Mouse (Mus musculus) heart, embryonic 10.5 days (tissue): ENCODE results near the gene Mybphl. TPM values are rescaled to one million over a fixed set of nuclear protein-coding genes. Genes with fewer than 3 reads are reported as not detected.
A peak's percentile ranks its signal among the peaks of the same experiment; 100 is the strongest.

Experiments
- DNase-seq: peaks from one replicate; pipeline ENCODE4 v3.0.0-alpha.2; 2017; ENCODE audit warnings: low spot score
- H3K27ac ChIP-seq: fragments of 300-500 bp; sonication (generic); 2 replicates; pipeline ENCODE4 v1.5.1; 2016; ENCODE audit warnings: mild to moderate bottlenecking
- H3K27me3 ChIP-seq: fragments of 300-500 bp; sonication (generic); 2 replicates; pipeline ENCODE4 v1.6.1; 2016; ENCODE audit warnings: mild to moderate bottlenecking; ENCODE audit not compliant: poor library complexity, insufficient read depth, severe bottlenecking
- H3K36me3 ChIP-seq: fragments of 300-500 bp; sonication (generic); 2 replicates; pipeline ENCODE4 v1.6.1; 2016; ENCODE audit warnings: mild to moderate bottlenecking, moderate library complexity
- H3K4me1 ChIP-seq: fragments of 300-500 bp; sonication (generic); 2 replicates; pipeline ENCODE4 v1.6.1; 2016; ENCODE audit warnings: mild to moderate bottlenecking
- H3K4me3 ChIP-seq: fragments of 300-500 bp; sonication (generic); 2 replicates; pipeline ENCODE4 v1.5.1; 2016; ENCODE audit warnings: mild to moderate bottlenecking, moderate library complexity
- H3K9me3 ChIP-seq: fragments of 300-500 bp; sonication (generic); 2 replicates; pipeline ENCODE4 v1.6.1; 2016; ENCODE audit warnings: mild to moderate bottlenecking, moderate library complexity
- WGBS: fragments of 180-500 bp; shearing (Covaris S2); methylation state at CpG from one replicate; pipeline ENCODE4 v1.1.7; 2016; 5-methylcytosine and 5-hydroxymethylcytosine counted together
- polyA plus RNA-seq: library from polyadenylated mRNA; unstranded; fragments of >200 nt; fragmentation: Nextera tagmentation; extraction: Ambion mirVana; gene quantifications from 2 replicates; pipeline ENCODE4 v1.2.1, GENCODE M21; 2016

Gene Mybphl
- polyA plus RNA-seq, result 60.0 and 65.8 TPM in 2 replicates

GRCm38 (mm10) chr3:108364270-108364995 lies at the start of gene Mybphl:
TSS of gene Mybphl (plus strand) at chr3:108364911.
- DNase-seq, result peak; percentile 82
- 35% methylated on average over 9 of the region's 9 CpGs for WGBS
- no peaks in the 10 kb centered on the region for H3K36me3 ChIP-seq
- no peaks in the 10 kb centered on the region for H3K27me3 ChIP-seq
- peak within 1 kb of the TSS; percentile 87 for H3K27ac ChIP-seq
- H3K9me3 ChIP-seq, result no peaks in the 10 kb centered on the region
- H3K4me3 ChIP-seq, result peak within 1 kb of the TSS; percentile 50
- peaks cover 84% of the 10 kb centered on the region for H3K4me1 ChIP-seq

- Histone ChIP-seq H3K27me3 (no peaks in the 10 kb centered on the region), H3K9me3 (no peaks in the 10 kb centered on the region), H3K27ac (no peak overlapping the region; the same call in 1 of the 2 replicates), H3K36me3 (0 out of 2 replicates have a peak, but pooled peaks cover 2% of the 10 kb centered on the region), H3K4me3 (no peak overlapping the region), H3K4me1 (peaks cover 32% of the 10 kb centered on the region)
- 59% methylated on average over 2 of the region's 2 CpGs for WGBS
- no peak for DNase-seq
These were observed 46.2 kb upstream of the Mybphl start for GRCm38 (mm10) chr3:108318517-108318916.

DNA sequence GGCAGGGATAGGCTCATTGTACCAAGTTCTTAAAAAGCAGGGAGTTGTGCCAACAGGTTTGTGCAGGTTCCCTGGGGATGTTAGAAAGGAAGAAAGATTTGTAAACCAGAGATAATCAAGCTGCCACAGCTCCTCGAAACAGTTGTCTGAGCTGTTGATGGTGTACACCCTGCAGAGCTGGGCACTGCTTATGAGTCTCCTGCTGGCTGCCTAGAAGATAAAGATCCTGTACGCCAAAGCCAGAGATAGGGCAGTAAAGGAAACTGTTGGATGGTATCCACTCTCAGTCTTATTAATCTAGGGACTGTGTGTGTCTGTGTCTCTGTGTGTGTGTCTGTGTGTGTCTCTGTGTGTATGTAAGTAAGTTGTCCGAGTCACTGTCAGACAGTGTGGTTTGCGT lies 43.0 kb upstream of the Mybphl start:
- no peak for DNase-seq
- H3K9me3 ChIP-seq, result no peaks in the 10 kb centered on the region
- peaks cover 18% of the 10 kb centered on the region for H3K36me3 ChIP-seq
- H3K27me3 ChIP-seq, result no peaks in the 10 kb centered on the region
- no peak overlapping the region for H3K27ac ChIP-seq
- WGBS, result 59% methylated on average over 4 of the region's 4 CpGs
- H3K4me1 ChIP-seq, result peaks cover 34% of the 10 kb centered on the region
- H3K4me3 ChIP-seq, result no peak overlapping the region

- H3K4me1 ChIP-seq, result peaks cover 34% of the 10 kb centered on the region
- H3K36me3 ChIP-seq, result peaks cover 22% of the 10 kb centered on the region
- 87% methylated on average over 4 of the region's 4 CpGs for WGBS
- H3K27me3 ChIP-seq, result no peaks in the 10 kb centered on the region
- H3K27ac ChIP-seq, result no peak overlapping the region
- H3K4me3 ChIP-seq, result no peak overlapping the region
- DNase-seq, result no peak
- H3K9me3 ChIP-seq, result no peaks in the 10 kb centered on the region
These were observed 42.6 kb upstream of the Mybphl start for GRCm38 (mm10) chr3:108322136-108322535.

- Histone ChIP-seq H3K4me3 (no peak overlapping the region), H3K9me3 (no peaks in the 10 kb centered on the region), H3K36me3 (peaks cover 30% of the 10 kb centered on the region), H3K27me3 (no peaks in the 10 kb centered on the region), H3K4me1 (peaks cover 34% of the 10 kb centered on the region), H3K27ac (no peak overlapping the region)
- no peak for DNase-seq
- 78% methylated on average over 3 of the region's 3 CpGs for WGBS
These were observed 41.7 kb upstream of the Mybphl start for GRCm38 (mm10) chr3:108322962-108323361.

DNA sequence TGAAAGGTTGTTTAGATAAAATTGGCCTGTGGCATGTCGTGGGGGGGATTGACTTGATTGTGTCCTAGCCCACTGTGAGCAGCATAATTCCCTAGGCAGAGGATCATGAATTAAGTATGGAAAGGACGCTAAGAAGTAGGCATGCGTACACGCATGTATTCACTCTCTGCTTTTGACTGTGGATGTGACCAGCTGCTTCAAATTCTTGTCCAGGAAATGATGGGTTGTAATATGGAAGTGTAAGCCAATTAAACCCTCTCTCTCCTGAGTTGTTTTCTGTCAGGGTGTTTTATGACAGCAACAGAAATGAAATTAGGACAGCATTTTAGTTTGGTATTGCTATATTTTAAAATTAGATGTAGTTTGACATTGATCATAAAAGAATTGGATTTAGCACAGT lies 39.9 kb upstream of the Mybphl start:
- Histone ChIP-seq H3K4me3 (no peak overlapping the region), H3K4me1 (peaks cover 31% of the 10 kb centered on the region), H3K9me3 (no peaks in the 10 kb centered on the region), H3K27me3 (no peaks in the 10 kb centered on the region), H3K27ac (no peak overlapping the region), H3K36me3 (peaks cover 42% of the 10 kb centered on the region)
- WGBS, result 80% methylated on average over 4 of the region's 4 CpGs
- no peak for DNase-seq

GRCm38 (mm10) chr3:108325521-108325920 lies 39.2 kb upstream of the Mybphl start:
- Histone ChIP-seq H3K36me3 (peaks cover 49% of the 10 kb centered on the region), H3K27me3 (no peaks in the 10 kb centered on the region), H3K27ac (no peak overlapping the region), H3K4me3 (no peak overlapping the region), H3K9me3 (no peaks in the 10 kb centered on the region), H3K4me1 (peaks cover 26% of the 10 kb centered on the region; the same call in 1 of the 2 replicates)
- no peak for DNase-seq
- WGBS, result 92% methylated on average over 9 of the region's 9 CpGs

GRCm38 (mm10) chr3:108327275-108327674 lies 37.4 kb upstream of the Mybphl start:
- H3K27ac ChIP-seq, result no peak overlapping the region
- no peaks in the 10 kb centered on the region for H3K27me3 ChIP-seq
- no peak for DNase-seq
- no peaks in the 10 kb centered on the region for H3K9me3 ChIP-seq
- H3K4me1 ChIP-seq, result peaks cover 16% of the 10 kb centered on the region; the same call in 1 of the 2 replicates
- H3K4me3 ChIP-seq, result no peak overlapping the region
- H3K36me3 ChIP-seq, result peaks cover 67% of the 10 kb centered on the region
- 76% methylated on average over 8 of the region's 8 CpGs for WGBS

DNA sequence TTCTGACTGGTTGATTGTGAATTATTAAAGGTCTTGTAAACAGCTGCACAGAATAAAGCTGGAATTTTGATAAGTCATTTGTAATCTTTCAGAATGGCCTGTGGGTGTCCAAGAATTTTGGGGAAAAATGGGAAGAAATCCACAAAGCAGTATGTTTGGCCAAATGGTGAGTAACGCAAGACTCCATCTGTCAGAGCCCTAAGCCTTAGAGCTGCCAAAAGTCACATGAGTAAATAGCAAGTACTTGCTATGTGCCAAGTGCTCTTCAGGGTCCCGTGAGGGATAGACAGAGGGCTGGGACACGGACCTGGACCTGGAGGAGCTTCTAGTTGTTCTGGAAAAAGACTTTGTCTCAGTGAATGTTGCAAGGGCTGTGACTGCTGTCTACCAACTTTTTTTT lies 36.8 kb upstream of the Mybphl start:
- Histone ChIP-seq H3K9me3 (no peaks in the 10 kb centered on the region), H3K4me3 (no peak overlapping the region), H3K36me3 (peaks cover 73% of the 10 kb centered on the region), H3K27ac (no peak overlapping the region), H3K27me3 (no peaks in the 10 kb centered on the region), H3K4me1 (peaks cover 16% of the 10 kb centered on the region; the same call in 1 of the 2 replicates)
- no peak for DNase-seq
- 81% methylated on average over 3 of the region's 3 CpGs for WGBS

- 47% methylated on average over 9 of the region's 9 CpGs for WGBS
- no peak for DNase-seq
- H3K27ac ChIP-seq, result peak overlapping the region; percentile 71
- H3K36me3 ChIP-seq, result peaks cover 77% of the 10 kb centered on the region
- no peaks in the 10 kb centered on the region for H3K27me3 ChIP-seq
- no peak overlapping the region for H3K4me3 ChIP-seq
- no peaks in the 10 kb centered on the region for H3K9me3 ChIP-seq
- H3K4me1 ChIP-seq, result peaks cover 15% of the 10 kb centered on the region; the same call in 1 of the 2 replicates
These were observed 36.3 kb upstream of the Mybphl start for GRCm38 (mm10) chr3:108328441-108328841.

DNA sequence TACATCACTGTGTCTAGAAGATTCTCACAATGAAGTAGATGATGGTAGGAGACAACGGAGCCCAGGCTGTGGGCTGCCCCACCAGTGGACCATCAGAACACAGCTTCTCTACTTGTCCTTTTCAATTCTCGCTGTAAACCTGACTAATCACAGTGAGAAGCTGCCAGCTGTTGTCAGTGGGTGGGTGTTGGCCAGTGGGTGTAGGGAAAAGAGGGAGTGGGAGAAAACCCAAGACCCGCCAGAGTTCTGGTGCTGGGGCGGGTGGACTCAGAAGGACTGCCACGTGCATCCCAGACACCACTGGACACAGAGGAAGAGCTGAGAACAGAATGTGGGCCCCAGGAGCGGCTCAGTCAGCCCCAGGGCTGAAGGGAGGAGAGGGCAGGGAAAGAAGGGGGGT lies 33.9 kb upstream of the Mybphl start:
- Histone ChIP-seq H3K4me1 (peaks cover 6% of the 10 kb centered on the region; the same call in 1 of the 2 replicates), H3K36me3 (peaks cover 86% of the 10 kb centered on the region), H3K27ac (no peak overlapping the region), H3K9me3 (no peaks in the 10 kb centered on the region), H3K27me3 (no peaks in the 10 kb centered on the region), H3K4me3 (no peak overlapping the region)
- no peak for DNase-seq
- 90% methylated on average over 6 of the region's 6 CpGs for WGBS

DNA sequence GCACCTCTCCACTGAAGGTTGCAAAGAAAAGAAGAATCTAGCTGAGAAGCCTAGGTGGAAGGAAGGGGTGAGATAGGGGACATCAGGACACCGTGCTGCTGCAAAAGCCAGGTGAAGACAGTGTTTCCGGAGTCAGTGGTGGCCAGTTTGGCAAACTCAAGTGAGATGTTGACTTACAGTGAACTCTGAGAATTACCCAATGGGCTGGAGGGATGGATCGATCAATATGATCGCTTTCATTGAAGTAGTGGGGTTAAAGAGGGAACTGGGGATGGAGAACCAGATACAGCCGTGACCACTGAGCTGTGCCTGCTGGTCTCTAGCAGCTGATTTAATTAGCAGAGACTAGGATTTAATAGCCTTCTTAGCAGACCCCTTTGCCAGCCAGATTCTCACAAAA lies 27.8 kb upstream of the Mybphl start:
- no peaks in the 10 kb centered on the region for H3K4me1 ChIP-seq
- H3K4me3 ChIP-seq, result no peak overlapping the region
- DNase-seq, result no peak
- H3K27ac ChIP-seq, result no peak overlapping the region
- H3K9me3 ChIP-seq, result no peaks in the 10 kb centered on the region
- H3K36me3 ChIP-seq, result peaks cover 94% of the 10 kb centered on the region
- no peaks in the 10 kb centered on the region for H3K27me3 ChIP-seq
- 88% methylated on average over 5 of the region's 5 CpGs for WGBS

GRCm38 (mm10) chr3:108341040-108341439 lies 23.7 kb upstream of the Mybphl start:
- 76% methylated on average over 2 of the region's 2 CpGs for WGBS
- Histone ChIP-seq H3K9me3 (no peaks in the 10 kb centered on the region), H3K27me3 (no peaks in the 10 kb centered on the region), H3K4me1 (no peaks in the 10 kb centered on the region), H3K27ac (no peak overlapping the region), H3K36me3 (peaks cover 87% of the 10 kb centered on the region), H3K4me3 (no peak overlapping the region)
- no peak for DNase-seq
